Mouse (Mus musculus) heart, postnatal 25 days (tissue): Measurements from ENCODE around the gene Slc46a2. TPM values are rescaled to one million over a fixed set of nuclear protein-coding genes. Genes with fewer than 3 reads are reported as not detected.

Source experiments
- DNase-seq: peaks from one replicate; pipeline ENCODE4 v3.0.0; 2022; ENCODE audit warnings: low spot score
- intact Hi-C: fragments of 180-260 bp; cut with DNase I; formaldehyde crosslinking; loops from one replicate; pipeline ENCODE4 v1.15.1; 2025
- total RNA-seq, 2 experiments: library from RNA; stranded (reverse); gene quantifications; 2 replicates each; pipeline ENCODE4 v1.2.3; 2021

The Slc46a2 gene
- total RNA-seq, 2 experiments from 2014 or later = 0.44 to 0.48 TPM

DNA sequence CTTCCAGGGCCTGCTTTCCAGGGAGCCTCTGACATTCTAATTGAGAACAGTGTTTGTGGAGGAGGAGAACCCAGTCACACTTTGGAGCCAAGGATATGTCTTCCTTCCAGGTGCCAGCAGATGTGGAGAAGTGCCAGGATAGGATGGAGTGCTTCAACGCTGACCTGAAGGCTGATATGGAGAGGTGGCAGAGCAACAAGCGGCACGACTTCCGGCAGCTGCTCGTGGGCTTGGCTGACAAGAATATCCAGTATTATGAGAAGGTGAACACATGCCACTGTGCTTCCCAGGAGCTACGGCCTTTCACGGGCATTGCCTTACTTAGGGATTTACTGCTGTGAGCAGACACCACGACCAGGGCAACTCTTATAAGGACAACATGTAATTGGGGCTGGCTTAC lies 20.4 kb downstream of the Slc46a2 start:
- DNase-seq = no peak
- intact Hi-C loops = no loop called here

DNA sequence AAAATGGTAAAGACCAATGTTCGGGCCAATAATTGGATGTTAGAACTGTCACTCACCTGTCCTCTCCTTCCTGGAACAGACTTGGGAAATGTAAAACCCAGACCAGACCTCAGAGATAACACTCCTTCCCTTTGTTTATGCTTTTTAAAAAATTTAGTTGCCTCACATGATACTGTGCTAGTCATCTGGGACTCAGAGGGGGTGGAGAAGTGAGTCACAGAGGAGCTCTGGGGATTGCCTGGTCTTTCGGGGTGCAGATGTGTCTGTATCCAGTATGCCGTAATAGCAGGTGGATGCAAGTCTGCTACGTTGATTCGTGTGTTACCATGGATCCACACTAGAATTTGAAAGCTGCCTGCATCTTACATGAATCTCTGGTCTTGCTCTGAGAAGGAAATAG lies 22.1 kb downstream of the Slc46a2 start:
- intact Hi-C loops = no loop called here
- DNase-seq = no peak

DNA sequence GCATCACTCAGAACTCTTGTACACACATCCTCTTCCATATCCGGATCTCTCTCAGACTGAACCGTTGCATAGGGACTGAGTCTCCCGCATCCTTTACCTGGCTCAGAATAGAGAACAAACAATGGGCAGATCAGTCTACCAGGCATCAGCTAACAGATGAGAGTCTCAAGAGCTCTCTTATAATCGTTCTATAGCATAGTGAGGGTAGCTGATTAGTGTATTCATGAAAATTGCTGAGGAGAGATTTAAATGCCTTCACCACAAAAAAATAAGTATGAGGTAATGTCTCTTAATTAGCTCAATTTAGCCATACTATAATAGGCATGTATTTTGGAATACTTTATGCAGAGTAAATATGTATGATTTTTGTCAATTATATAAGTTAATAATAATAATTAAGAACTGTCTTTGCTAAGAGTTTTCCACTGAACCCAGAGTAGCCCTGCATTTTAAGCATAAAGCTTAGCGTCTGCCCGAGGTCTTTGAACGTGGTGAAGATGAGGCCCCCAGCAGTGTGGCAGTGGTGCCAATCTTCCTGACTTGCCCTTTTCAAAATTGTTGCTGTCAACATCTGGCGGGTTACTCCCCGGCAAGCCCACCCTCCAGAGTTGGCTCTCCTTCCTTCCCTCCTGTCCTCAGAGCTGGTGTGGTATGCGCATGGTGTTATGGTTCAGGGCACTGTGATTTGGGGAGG lies 23.0 kb downstream of the Slc46a2 start:
- no peak for DNase-seq

DNA sequence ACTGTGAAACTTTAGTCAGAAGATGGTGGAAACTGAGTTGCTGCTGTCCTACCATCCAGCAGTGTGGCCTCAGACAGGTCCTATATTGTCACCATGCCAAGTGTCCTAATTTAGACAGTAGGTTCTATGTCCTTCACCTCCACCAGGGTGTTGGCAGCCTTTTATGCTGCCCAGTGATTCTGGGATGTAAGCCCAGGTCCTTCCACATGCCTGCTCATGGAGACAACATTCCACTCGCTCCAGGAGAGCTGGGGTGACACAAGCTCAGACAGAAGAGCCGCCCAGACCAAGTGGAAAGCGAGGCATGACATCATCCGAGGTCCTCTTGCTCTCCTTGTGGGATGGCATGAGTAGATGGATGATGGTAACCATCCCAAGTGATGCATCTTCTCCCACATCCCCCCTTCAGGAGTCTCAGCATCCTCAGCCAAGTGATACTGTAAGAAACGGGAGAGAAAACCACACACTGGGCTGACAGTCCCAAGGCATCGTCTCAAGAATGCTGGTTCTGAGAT lies 24.7 kb downstream of the Slc46a2 start:
- intact Hi-C loops = no loop called here
- DNase-seq = peak; percentile 17

More for the DNA sequence above, 23.0 kb downstream of the Slc46a2 start:
- intact Hi-C loops = no loop called here

DNA sequence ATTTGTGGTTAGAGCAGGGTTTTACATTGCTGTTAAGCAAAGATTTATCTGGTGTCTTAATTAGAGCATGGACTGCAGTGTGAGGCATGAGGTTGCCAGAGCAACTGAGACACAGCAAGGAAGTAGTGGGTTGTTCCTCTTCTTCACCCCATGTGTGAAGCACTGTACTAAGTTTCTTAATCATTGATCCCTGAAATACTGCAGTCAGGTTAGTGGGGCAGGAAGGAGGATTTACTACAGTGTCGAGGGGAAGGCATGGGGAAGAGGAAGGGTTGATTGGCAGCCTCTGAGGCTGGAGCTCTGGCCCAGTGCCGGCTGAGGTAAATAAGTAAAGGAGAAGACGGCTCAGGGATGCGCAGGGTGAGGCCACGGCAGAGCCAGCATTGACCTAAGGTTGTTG lies 26.8 kb downstream of the Slc46a2 start:
- intact Hi-C loops = no loop called here
- DNase-seq = no peak

DNA sequence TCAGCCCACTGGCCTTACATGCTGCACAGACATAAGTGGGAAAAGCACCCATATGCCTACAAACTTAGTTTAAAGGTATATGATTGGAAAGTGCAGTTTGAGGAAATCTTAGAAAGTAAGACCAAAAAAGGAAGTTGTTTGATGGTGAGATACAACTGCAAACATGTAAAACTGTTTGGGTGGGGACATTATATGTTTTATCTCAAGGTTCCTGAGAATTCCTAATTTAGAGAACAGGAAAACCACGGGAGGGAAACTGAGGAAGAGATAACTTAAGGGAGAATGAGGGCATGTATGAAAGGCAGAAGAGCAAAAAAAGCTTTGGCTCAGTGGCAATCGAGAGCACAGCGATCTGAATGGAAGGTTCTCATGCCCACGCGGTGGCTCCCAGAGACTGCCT lies 27.8 kb downstream of the Slc46a2 start:
- no peak for DNase-seq
- intact Hi-C loops = no loop called here

DNA sequence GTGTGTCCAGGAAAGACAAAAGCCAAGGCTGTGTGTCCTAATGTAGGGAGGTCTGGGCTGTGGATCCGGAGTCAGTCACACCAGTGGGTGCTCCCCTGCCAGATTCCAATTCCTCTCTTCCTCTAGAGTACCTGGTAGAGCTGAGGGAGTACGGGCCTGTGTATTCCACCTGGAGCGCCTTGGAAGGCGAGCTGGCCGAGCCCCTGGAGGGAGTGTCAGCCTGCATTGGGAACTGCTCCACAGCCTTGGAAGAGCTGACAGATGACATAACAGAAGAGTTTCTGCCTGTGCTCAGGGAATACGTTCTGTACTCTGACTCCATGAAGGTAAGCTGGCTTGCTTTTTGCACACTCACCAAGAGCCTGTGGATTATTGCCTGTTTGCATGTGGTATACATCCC lies 28.6 kb downstream of the Slc46a2 start:
- DNase-seq = no peak
- intact Hi-C loops = no loop called here

DNA sequence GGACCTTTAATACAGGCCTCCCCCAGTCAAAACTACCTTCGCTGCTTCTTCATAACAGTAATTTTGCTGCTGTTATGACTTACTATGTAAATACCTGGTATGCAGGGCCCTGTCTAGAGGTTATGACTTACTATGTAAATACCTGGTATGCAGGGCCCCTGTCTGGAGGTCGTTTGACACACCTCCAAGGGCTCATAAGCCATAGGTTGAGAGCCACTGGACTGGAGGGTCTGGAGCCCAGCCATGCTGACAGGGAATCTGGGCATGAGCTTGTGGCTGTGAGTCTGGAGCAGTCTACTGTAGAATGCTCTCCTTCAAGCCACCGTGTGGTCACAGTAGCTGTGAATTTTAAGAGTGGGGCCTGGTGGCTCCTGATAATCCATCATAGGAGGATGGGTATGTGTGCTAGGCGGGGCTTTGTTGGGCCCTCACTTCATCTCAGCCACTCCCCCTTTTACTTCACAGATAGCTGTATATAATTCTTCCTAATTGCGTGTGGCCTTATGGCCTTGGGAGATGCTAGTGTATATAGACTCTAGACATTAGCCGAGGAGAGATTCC lies 30.6 kb downstream of the Slc46a2 start:
- DNase-seq = no peak
- intact Hi-C loops = no loop called here

DNA sequence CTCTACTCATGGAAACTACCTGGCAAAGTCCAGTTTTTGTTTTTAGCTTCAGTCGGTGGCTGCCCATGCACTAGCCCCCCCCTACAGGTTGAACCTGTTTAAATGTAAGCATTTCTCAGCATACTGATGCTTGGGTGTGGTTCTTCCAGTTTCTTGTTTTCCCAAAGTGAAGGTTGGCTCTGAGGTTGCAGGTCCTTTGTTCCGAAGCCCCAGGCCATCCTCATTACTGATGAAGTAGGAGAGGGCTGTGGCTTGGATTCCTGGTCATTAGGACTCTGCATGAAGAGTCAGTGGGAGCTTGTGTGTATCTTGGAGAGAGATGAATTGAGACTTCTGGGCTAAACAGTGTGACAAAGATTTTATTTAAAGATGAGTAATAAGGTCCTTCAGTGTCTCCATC lies 33.6 kb downstream of the Slc46a2 start:
- no peak for DNase-seq
- intact Hi-C loops = no loop called here

DNA sequence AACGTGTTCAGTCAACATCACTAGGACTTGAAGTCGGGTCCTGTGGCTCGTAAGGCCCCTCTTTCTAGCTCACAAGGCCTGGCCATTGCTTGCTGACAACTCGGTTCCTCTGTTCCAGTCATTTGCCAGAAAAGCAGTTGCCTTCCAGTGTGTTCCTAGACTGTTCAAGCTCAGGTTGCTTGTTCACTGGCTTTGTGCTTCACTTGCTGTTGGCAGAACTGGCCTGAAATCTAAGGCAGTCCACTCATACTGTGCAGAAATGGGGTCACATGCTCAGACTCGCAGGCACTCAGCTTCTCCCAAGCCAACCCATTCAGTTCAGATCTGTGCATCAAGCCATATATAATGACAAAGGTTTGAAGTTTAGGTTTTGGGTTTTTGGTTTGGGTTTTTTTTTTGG lies 34.1 kb downstream of the Slc46a2 start:
- no peak for DNase-seq
- intact Hi-C loops = no loop called here

DNA sequence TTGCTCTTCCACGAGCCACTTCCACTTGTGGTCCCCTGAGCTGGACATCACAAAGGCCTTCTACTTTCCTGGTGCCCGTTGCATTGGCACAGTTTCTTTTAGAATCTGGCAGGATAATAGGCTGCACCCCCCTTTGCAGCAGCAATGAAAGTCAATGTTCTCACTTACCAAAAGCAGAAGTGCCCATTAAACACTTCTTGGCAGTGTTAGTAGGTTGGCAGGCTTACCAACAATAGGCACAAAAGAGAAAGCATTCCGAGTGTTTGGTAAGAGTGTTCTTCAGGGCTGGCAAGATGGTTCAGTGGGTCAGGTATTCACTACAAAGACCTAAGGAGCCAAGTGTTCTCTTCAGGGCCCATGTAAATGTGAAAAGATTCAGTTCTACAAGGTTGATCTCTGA lies 35.4 kb downstream of the Slc46a2 start:
- intact Hi-C loops = no loop called here
- DNase-seq = no peak

DNA sequence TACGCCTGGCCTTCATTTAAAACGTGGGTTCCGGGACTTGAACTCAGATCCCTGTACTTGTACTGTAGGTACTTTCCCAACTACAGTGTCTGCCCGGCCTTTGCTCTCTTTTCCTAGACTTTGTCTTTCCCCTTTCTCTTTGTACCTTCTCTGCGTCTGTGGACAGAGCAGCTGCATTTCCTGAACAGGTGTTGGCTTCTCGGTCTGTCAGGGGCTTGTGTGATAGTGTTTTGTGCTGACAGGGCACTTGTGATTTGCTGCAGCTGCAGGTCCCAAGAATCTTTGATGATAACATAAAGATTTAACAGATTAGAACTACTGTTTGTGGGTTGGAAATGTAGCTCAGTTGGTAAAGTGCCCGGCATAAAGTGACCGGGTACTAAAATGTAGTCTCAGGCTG lies 36.3 kb downstream of the Slc46a2 start:
- DNase-seq = no peak
- intact Hi-C loops = no loop called here

DNA sequence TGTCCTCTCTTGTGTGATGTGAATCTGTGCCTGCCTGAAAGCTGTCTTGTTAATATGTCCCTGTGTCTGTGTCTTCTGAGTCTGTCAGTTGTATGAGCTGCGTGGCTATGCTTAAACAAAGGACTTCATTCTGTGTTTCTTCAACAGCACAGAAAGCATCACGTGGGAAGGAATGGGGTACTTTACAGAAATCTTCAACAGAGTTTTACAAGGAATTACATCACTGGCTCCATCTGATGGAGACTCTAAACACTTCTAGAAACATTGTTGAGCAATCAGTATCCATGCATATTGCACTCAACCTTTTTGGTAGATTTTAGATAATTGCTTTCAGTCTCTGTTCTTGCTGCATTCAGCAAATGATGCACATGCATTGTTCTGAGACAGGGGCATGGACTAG lies 37.8 kb downstream of the Slc46a2 start:
- intact Hi-C loops = no loop called here
- DNase-seq = no peak

DNA sequence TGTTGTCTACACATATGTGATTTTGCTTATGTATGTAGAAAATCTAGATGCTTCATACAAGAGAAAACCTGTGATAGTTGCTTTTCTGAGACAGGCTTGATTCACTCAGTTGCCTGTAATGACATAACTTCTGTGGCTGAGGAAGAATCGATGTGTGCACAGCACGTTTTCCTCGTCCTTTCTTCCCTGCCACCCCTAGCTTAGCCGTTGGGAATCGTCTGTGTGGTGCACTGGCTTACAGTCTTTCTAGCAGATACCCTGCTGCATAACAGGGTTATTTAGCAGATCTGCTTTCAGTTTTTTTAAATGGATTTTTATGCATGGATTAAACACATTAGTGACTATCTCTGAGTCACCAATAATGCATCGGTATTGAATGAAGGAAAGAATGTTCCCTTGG lies 38.3 kb downstream of the Slc46a2 start:
- no peak for DNase-seq
- intact Hi-C loops = no loop called here

DNA sequence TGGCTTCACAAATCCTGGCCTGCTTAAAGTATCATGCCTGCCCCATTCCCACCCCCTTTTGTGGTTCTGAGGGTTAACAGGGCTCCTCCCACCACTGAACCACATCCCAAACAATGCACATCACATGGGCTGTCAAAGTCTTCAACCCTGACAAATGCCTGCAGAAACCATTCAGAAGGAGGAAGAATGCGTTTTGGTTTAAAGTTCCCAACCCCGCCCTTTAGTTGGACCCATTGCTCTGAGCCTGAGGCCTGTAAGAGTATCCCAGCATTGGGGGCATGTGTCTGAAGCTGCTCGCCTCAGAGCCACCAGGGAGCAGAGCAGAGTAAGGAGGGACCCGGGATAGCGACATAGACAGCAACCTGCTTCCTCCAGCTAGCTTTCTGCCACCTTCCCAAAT lies 41.0 kb downstream of the Slc46a2 start:
- DNase-seq = no peak
- intact Hi-C loops = loop anchor here (5.0 kb wide), 3 partner anchors 53 to 262 kb away; partner anchors contain the start of gene Snx30

DNA sequence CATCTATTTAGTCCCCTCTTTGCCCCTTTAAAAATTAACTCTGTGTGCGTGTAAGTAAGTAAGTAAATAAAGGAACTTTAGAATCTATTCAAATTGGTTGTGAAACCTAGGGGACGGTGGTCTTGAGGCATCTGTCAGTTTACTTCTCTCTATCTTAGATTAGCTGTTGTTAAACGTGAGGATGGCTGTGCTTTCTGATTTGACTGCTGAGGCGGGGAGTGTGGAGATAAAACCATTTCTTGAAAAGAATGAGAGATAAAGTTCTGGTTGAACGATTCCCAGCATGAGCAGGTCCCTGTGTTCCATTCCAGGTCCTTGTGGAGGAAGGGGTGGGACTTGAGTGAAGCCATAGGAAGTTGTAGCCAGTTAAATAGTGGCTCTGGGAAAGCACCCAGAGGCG lies 41.6 kb downstream of the Slc46a2 start:
- DNase-seq = no peak
- intact Hi-C loops = loop anchor here (5.0 kb wide), 3 partner anchors 54 to 261 kb away; partner anchors contain the start of gene Snx30

DNA sequence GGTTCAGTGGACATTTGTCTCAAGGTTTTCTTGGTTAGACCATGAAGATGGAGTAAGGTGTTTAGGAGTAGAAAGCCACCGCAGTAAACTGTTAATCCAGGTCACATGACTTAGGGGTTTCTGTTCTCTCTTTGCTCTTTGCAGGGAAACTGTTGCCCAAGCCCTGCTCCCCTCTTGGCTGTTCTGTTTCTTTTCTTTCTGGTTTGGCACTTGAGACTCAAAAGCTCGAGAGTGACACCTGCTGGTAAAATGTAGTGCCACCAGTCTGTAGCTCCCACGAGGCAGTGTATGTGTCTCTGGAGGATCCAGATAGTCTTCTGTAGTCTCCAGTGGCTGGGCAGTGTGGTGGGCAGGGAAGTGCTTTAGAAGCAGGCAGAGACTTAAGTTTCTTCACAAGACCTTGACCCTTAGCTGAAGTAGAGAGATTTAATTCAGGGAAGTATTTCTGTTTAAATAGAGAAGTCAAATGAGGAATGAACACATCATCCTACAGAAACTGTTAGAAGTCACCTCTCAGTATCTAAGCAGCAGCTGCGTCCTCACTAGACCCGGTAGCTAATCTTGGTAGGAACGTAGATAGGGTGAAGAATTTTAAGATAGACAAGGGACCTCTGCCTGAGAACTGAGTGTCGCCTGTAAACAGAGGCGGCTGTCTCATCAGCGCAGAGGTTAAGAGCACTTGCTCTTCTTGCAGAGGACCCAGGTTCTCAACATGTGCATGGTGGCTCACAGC lies 43.8 kb downstream of the Slc46a2 start:
- peak; percentile 42 for DNase-seq
- intact Hi-C loops = loop anchor here (1.0 to 5.0 kb wide), 4 partner anchors 56 to 259 kb away; partner anchors contain the start of gene Snx30

DNA sequence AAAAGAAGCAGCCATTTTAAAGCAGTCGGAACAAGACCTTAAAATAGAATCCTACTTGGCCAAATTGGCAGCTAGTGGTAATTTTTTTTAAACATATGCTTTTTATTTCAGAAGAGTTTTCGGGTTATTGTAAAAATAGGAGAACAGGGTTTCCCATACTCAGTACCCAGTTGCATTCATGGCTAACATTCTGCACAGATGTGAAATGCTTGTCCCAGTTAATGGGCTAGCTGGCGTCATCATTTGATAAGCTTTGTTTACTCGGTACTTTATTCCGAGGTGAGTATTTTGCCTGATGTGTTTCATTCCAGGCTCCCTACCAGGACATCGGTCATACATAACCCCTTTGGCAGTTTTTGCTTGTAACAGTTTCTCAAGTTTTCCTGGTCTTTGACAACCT lies 44.4 kb downstream of the Slc46a2 start:
- no peak for DNase-seq
- intact Hi-C loops = loop anchor here (5.0 kb wide), 3 partner anchors 57 to 258 kb away; partner anchors contain the start of gene Snx30

DNA sequence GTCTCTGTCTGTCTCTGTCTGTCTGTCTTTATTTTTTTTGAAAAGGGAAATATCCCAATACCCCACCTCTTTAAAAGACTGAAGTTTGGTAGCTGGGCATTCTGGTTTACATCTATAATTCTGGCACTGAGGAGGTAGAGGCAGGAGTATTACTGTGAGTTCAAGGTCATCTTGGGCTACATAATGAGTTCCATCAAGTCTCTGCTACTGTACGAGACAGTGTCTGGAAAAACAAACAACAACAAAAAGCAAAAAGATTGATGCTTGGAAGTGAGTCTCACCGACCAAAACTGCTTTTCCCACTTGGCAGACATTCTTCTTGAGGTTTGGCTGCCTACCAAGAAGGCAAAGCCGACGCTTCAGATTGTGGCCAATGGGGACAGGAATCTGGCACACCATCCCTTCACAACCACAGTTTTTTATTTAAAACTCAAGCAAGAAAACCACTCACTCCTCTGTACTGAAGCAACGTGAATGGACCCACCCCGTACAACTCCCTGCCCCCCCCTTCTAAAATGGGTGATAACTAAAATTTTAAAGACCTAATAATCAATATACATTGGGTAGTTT lies 45.3 kb downstream of the Slc46a2 start:
- DNase-seq = no peak
- intact Hi-C loops = loop anchor here (5.0 kb wide), 3 partner anchors 58 to 257 kb away; partner anchors contain the start of gene Snx30

DNA sequence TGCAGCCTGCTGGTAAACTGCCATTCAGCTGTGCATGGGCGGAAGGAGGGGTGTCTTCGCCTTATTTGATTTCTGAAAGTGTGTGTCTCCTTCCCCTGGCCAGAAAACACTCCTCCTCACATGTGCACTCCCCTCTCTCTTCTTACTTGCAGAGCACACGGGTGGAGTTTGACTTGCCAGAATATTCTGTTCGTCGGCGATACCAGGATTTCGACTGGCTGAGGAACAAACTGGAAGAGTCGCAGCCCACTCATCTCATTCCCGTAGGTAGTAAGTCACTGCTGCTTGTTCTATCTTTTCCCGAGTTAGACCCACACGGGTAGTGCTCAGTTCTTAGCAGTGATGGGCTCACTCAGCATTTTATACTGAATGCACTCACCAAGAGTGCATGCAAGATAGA lies 46.8 kb downstream of the Slc46a2 start:
- no peak for DNase-seq
- intact Hi-C loops = no loop called here

DNA sequence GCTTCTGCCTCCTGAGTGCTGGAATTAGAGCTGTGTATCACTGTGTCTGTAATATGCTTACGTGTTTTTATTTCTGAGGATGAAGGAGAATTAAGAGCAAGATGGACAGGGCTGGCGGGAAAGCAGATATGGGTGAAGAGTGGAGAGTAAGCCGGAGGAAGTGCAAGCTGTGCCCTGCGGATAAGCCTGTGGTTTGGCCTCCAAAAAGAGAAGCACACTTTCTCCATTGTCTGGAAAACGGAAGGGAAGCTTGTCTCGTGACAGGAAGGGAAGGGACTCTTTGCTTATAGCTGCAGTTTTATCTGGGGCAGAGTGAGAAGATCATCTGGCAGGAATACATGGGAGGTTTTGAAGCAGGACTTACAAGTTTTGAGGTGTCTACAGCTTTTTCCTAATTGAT lies 51.0 kb downstream of the Slc46a2 start:
- intact Hi-C loops = no loop called here

More for the DNA sequence above, 51.0 kb downstream of the Slc46a2 start:
- peak; percentile 15 for DNase-seq
